Mouse (Mus musculus) ES-E14 (cell line): ENCODE measurements around the gene Insc. TPM values are rescaled to one million over a fixed set of nuclear protein-coding genes. Genes with fewer than 3 reads are reported as not detected.

ENCODE experiments used
- DNase-seq: peaks from one replicate; pipeline ENCODE4 v3.0.0-alpha.2; 2013; ENCODE audit warnings: low read depth, low spot score
- H3K27ac ChIP-seq: 2 replicates; pipeline ENCODE4 v1.5.1; 2012; ENCODE audit warnings: low read depth, mild to moderate bottlenecking, low read length, moderate library complexity, mixed read lengths; ENCODE audit not compliant: poor library complexity, insufficient read depth, severe bottlenecking
- H3K36me3 ChIP-seq: 2 replicates; pipeline ENCODE4 v1.6.1; 2012; ENCODE audit warnings: mild to moderate bottlenecking, low read length, moderate library complexity, mixed read lengths; ENCODE audit not compliant: control insufficient read depth, poor library complexity, insufficient read depth, severe bottlenecking
- H3K4me1 ChIP-seq, 2 experiments: fragments of 150-350 bp in 1 of 2; sonication (generic) in 1 of 2; 2 replicates each; pipeline ENCODE4 v1.6.1; 2012; ENCODE audit warnings: low read length in 2 of 2, mild to moderate bottlenecking in 1 of 2, mixed read lengths in 1 of 2; ENCODE audit not compliant: control insufficient read depth in 2 of 2, insufficient read depth in 2 of 2, poor library complexity in 1 of 2
- H3K4me3 ChIP-seq, 2 experiments: fragments of 150-350 bp in 1 of 2; sonication (generic) in 1 of 2; 2 replicates each; pipeline ENCODE4 v1.5.1; 2012; ENCODE audit warnings: low read length in 2 of 2, low read depth in 1 of 2, mild to moderate bottlenecking in 1 of 2, mixed read lengths in 1 of 2; ENCODE audit not compliant: insufficient read depth in 1 of 2, poor library complexity in 1 of 2, severe bottlenecking in 1 of 2
- H3K9ac ChIP-seq: 2 replicates; pipeline ENCODE4 v1.6.1; 2012; ENCODE audit warnings: low read depth, mild to moderate bottlenecking, low read length, mixed read lengths; ENCODE audit not compliant: poor library complexity, insufficient read depth, severe bottlenecking
- H3K9me3 ChIP-seq: fragments of 150-350 bp; sonication (generic); 2 replicates; pipeline ENCODE4 v1.6.1; 2012; ENCODE audit warnings: low read depth, mild to moderate bottlenecking, low read length; ENCODE audit not compliant: control insufficient read depth, insufficient read depth
- CHD2 ChIP-seq: IDR thresholded peaks from 2 replicates; pipeline ENCODE4 v1.6.1; 2014; ENCODE audit warnings: mild to moderate bottlenecking, low read depth, low read length, inconsistent platforms
- HCFC1 ChIP-seq: IDR thresholded peaks from 2 replicates; pipeline ENCODE4 v1.6.1; 2012; ENCODE audit warnings: low read length, inconsistent platforms, borderline replicate concordance; ENCODE audit not compliant: insufficient read depth
- MAFK ChIP-seq: IDR thresholded peaks from 2 replicates; pipeline ENCODE4 v1.6.1; 2014; ENCODE audit warnings: mild to moderate bottlenecking, low read depth, low read length, inconsistent platforms; ENCODE audit not compliant: insufficient read depth
- ZC3H11A ChIP-seq: IDR thresholded peaks from 2 replicates; pipeline ENCODE4 v1.6.1; 2012; ENCODE audit warnings: low read depth, mild to moderate bottlenecking, inconsistent platforms, low read length, borderline replicate concordance
- ZNF384 ChIP-seq: IDR thresholded peaks from 2 replicates; pipeline ENCODE4 v1.6.1; 2012; ENCODE audit warnings: low read depth, low read length, inconsistent platforms
- in situ Hi-C, 2 experiments: fragments of 600-800 bp; cut with MboI; formaldehyde crosslinking; loops; one replicate each; pipeline ENCODE4 v1.15.1; 2025; ENCODE audit warnings: low sequenced_read_pairs in 2 of 2, inconsistent platforms in 1 of 2; ENCODE audit not compliant: unreplicated experiment in 2 of 2
- total RNA-seq: library from RNA; depleted of rRNA; stranded (reverse); fragments of 300-350 nt; gene quantifications from 2 replicates; pipeline ENCODE4 v1.2.3, GENCODE M21; 2012

The Insc gene
- total RNA-seq, 1 experiment, result 1.7 TPM

- in situ Hi-C loops, result no loop called here
- no peaks in the 10 kb centered on the region for H3K4me1 ChIP-seq
- DNase-seq, result no peak
- no peak overlapping the region for H3K4me3 ChIP-seq
- H3K9ac ChIP-seq, result no peak overlapping the region
- H3K36me3 ChIP-seq, result no peaks in the 10 kb centered on the region
- no peak for TF ChIP-seq MAFK
- no peak for TF ChIP-seq ZC3H11A
- no peak for TF ChIP-seq HCFC1
- no peak for TF ChIP-seq ZNF384
- TF ChIP-seq CHD2, result no peak
- no peaks in the 10 kb centered on the region for H3K9me3 ChIP-seq
- no peak overlapping the region for H3K27ac ChIP-seq
Measured at GRCm38 (mm10) chr7:114873315-114874012, 130.0 kb downstream of the Insc start.

GRCm38 (mm10) chr7:114874032-114874441 lies 130.5 kb downstream of the Insc start:
- Histone ChIP-seq H3K9ac (no peak overlapping the region), H3K27ac (no peak overlapping the region), H3K4me1 (no peaks in the 10 kb centered on the region), H3K4me3 (no peak overlapping the region), H3K9me3 (no peaks in the 10 kb centered on the region), H3K36me3 (no peaks in the 10 kb centered on the region)
- peak; percentile 90 for TF ChIP-seq ZNF384
- no peak for TF ChIP-seq ZC3H11A
- in situ Hi-C loops, result no loop called here
- no peak for DNase-seq

- Histone ChIP-seq H3K4me3 (no peak overlapping the region), H3K4me1 (no peaks in the 10 kb centered on the region), H3K9ac (no peak overlapping the region), H3K36me3 (no peaks in the 10 kb centered on the region), H3K27ac (no peak overlapping the region), H3K9me3 (no peaks in the 10 kb centered on the region)
- in situ Hi-C loops, result no loop called here
- DNase-seq, result no peak
- TF ChIP-seq MAFK, result no peak
- no peak for TF ChIP-seq CHD2
- no peak for TF ChIP-seq ZC3H11A
- no peak for TF ChIP-seq ZNF384
- TF ChIP-seq HCFC1, result no peak
Measured at GRCm38 (mm10) chr7:114874579-114874978, 131.1 kb downstream of the Insc start.

DNA sequence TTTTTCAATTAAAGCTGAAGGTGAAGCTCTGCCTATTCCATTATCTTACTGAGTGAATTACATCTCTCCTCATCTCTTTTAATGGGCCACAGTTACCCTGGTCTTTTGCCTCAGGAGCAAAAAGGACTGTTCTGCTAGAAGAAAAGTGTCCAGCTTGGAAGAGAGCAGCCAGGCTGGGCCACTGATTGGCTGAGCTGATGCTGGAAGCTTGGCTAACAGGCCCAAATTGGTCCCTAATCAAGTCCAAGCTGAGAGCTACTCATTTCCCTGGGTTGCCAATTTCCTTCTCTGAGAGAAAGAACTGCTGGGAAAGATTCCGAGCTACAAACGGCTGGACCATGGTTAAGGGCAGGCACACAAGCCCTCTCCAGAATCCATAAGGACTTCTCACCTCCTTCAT lies 140.1 kb downstream of the Insc start:
- in situ Hi-C loops, result no loop called here
- Histone ChIP-seq H3K36me3 (no peaks in the 10 kb centered on the region), H3K27ac (no peak overlapping the region), H3K9me3 (no peaks in the 10 kb centered on the region), H3K4me3 (no peak overlapping the region), H3K4me1 (no peaks in the 10 kb centered on the region), H3K9ac (no peak overlapping the region)
- TF ChIP-seq CHD2 (no peak), MAFK (no peak), ZNF384 (no peak), ZC3H11A (no peak), HCFC1 (no peak)
- no peak for DNase-seq

DNA sequence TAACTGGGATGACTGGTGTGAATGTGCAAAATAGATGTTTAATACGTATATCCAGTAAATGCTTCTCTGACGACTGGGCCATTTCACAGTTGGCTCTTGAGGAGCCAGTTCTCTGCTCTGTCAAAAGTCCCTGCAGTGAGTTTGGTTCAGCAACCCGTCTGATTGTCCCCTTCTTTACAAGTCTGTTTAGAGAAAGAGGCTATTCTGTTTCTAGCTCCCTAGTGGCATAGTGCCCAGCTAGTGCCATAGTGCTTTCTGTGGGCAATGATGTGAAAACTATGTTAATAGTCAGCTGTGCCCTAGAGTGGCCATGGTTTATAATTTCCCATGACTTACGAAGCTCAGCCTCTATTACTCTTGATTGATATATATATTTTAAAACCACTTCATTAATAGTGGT lies 143.4 kb downstream of the Insc start:
- no peak overlapping the region for H3K4me3 ChIP-seq
- no peaks in the 10 kb centered on the region for H3K4me1 ChIP-seq
- TF ChIP-seq HCFC1 (no peak), ZNF384 (no peak), ZC3H11A (no peak), MAFK (no peak), CHD2 (no peak)
- no peak overlapping the region for H3K27ac ChIP-seq
- H3K9me3 ChIP-seq, result no peaks in the 10 kb centered on the region
- in situ Hi-C loops, result no loop called here
- no peak for DNase-seq
- H3K36me3 ChIP-seq, result no peaks in the 10 kb centered on the region; the same call in 1 of the 2 replicates
- no peak overlapping the region for H3K9ac ChIP-seq
